Mouse (Mus musculus) subcutaneous adipose tissue, adult 2 months (tissue): ENCODE measurements around the gene Klhdc10. TPM values are rescaled to one million over a fixed set of nuclear protein-coding genes. Genes with fewer than 3 reads are reported as not detected.

Experiments used
- polyA plus RNA-seq: library from polyadenylated mRNA; depleted of rRNA; stranded (reverse); fragments of >200 nt; gene quantifications from 2 replicates; pipeline ENCODE4 v1.2.3, GENCODE M21; 2012; ENCODE audit warnings: low replicate concordance; rRNA removed

The Klhdc10 gene
- polyA plus RNA-seq, result 27.5 and 35.3 TPM in 2 replicates

DNA sequence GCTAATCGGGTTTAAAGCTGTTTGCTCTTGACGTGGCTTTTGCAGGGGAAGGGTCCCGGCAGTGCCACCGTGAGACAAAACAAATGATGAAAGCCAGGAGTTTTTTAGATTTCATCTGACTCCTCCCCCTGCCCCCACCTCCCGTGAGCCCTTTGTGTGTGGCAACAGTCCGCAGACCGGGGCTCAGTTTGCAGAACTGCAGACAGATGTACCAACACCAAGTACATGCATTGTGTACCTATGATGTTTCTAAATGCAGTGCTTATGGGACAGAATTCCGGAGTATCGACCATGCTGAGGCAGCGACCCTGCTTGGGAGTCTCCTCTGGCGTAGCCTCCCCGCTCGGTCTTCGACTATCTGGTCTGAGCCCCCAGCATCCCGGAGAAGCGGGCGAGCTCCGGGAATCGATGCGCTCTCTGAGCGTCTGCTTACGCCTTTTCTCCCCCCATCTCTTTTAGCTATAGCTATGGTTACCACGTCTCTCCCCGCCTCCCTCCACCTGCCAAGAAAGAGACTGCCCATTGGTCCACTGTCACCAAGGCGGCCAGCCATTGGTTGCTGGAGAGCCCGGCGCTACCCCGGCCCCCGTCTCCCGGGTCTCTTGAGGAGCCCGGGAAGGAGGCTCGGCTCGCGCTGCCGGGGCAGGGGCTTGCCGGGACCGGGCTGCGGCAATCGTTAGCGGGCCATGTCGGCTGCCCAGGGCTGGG is at the start of gene Klhdc10:
Klhdc10 (plus strand) TSS at position 561 of the 708 bp plus-strand sequence.

DNA sequence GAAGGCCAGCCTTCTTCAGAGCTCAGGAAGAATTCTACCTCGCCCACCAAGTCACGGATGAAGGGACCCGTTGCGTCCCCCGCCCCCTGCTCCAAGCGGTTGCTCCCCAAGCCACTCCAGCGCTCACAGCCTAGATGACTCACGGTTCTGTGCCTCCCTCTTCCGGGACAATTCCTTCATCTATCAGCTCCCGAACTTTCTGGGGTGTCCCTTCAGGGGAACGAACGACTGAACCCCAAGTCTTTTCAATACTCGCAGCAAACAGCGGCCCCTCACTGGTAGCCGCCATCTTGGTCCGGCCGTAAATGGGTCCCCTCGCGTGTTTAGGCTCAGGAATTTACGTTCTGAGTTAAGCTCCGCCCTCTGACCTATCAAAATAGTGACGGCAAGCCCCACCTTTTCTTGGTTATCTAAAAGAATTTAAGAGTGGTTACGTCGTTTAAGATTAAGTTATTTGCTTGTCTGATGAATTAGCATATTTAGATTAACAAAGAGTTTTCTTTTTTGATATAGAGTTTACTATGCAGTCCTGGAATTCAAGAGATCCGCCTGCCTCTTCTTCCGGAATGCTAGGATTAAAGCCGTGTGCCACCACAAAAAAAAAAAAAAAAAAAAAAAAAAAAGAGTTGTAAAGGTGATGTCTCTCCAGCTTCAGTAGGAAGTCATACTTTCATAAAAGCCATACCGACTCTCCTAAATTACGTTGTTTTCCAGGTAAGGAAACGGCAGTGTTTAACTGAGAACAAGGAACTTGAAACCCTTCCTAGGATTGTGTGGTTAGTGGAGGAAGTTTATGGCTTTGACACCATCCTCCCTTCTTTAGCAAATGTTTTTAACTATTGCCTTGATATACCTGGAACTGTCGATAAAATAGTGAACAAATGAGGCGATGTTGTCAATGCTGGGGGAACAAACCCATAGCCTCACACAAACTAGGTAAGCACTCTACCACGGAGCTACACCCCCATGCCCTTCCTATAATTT is 10.7 kb upstream of the Klhdc10 start, which contains the start of gene Zc3hc1:
Zc3hc1 (minus strand) TSS at position 315 of the 984 bp plus-strand sequence.

Other genes starting within 250 kb of the Klhdc10 start
- gene Ube2h, start 97.3 kb upstream of the Klhdc10 start, polyA plus RNA-seq, result 57.1 and 58.8 TPM in 2 replicates
- 18.3 and 19.8 TPM in 2 replicates for gene Zc3hc1, start 10.8 kb upstream of the Klhdc10 start, polyA plus RNA-seq
- gene Tmem209, start 107.9 kb downstream of the Klhdc10 start, polyA plus RNA-seq, result 42.5 and 60.0 TPM in 2 replicates
- gene Ssmem1, start 108.0 kb downstream of the Klhdc10 start, polyA plus RNA-seq, result not detected in 2 replicates
- 0.19 and 2.8 TPM in 2 replicates for gene Cpa2, start 139.7 kb downstream of the Klhdc10 start, polyA plus RNA-seq
- gene Cpa4, start 166.5 kb downstream of the Klhdc10 start, polyA plus RNA-seq, result not detected in 2 replicates
- gene Cpa5, start 209.1 kb downstream of the Klhdc10 start, polyA plus RNA-seq, result 0.34 TPM in 1 of 2 replicates, not detected in the other
- gene Cpa1, start 237.3 kb downstream of the Klhdc10 start, polyA plus RNA-seq, result 0.22 and 0.23 TPM in 2 replicates